Mouse (Mus musculus) urinary bladder, postnatal 0 days (tissue): ENCODE results near the gene Lrpap1. TPM values are rescaled to one million over a fixed set of nuclear protein-coding genes. Genes with fewer than 3 reads are reported as not detected.

ENCODE experiments used
- polyA plus RNA-seq: library from polyadenylated mRNA; unstranded; fragments of >200 nt; fragmentation: Nextera tagmentation; extraction: Ambion mirVana; gene quantifications from 2 replicates; pipeline ENCODE4 v1.2.1, GENCODE M21; 2015

The Lrpap1 gene
- 113 and 115 TPM in 2 replicates for polyA plus RNA-seq

DNA sequence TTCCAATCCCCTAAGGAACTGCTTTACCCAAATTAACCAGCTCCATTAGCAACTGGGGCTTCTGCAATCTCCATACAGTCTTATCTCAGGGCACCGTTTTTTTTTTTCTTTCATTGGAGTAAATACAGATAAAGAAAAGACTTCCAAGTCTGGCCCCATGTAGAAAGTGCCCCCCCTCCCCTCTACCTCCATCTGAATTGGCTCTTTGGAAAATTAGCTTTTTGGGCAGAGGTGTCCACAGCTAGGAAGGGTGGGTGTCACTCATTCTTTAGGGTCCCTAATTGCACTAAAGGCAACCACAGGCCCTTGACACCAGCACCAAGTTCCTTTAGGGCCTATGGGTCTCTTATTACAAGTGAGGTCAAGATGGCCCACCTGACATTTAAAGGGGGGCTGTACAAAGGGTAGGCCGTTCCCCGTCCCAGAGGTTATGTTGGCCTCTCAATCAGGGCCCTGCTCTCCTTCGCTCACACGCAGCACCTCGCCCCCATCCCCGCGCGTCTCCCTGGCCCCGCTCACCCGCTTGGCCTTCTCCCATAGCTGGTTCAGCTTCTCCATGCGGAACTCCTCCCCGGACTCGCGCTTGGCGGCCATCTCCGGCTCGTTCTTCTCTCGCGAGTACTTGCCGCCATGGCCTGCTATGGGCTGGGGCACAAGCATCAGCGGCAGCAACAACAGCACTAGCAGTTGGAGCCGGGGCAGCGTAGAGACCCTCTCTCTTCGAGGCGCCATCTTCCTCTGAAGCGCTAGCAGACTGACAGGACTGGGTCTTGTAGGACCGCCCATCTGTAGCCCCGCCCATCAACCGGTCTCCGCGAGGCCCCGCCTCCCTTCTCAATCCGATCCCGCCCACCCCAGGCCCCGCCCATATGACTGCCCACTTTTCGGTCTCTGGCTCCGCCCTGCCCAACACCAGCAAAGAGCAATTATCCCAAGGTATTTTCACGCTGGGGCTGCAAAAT lies at the start of gene Lrpap1:
Gene Lrpap1, minus strand, starts transcription at position 807 of the 962 bp plus-strand sequence.

DNA sequence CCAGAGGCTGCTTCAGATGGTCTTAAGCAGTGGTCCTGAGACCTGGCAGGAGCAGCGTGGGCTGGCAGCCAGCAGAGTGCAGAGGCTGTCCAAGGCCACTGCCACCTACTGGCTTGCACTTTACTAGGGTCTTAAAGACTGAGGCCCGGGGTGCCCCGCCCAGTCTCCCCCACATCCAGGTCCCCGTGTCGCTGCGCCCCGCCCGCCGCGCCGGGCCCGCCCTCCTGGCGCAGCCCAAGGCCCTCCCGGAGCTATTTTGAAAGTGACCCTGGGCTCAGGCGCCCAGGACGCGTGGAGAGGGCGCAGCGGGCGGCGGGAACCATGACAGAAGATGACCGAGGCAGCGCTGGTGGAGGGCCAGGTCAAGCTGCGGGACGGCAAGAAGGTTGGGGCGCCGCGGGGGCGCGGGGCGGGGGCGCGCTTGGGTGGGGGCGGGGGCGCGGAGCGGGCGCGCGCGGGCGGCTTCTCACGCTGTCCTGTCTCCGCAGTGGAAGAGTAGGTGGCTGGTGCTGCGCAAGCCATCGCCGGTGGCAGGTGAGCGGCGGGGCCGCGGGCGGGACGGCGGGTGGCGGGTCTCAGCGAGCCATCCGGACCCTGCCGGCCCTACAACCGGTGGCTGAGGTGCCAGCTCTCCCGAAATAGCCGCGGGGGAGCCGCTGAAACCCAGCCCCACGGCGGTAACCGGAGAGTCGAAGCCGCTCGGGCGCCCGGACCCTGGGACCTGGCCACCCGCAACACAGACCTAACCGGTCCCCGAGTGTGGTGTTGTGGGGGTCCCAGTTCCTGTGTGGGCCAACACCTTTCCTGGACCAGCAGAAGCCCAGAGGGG lies 48.7 kb downstream of the Lrpap1 start, which contains the start of gene Dok7:
Gene Dok7, plus strand, starts transcription at position 163 of the 829 bp plus-strand sequence.

Other genes with a start within 250 kb of the Lrpap1 start
- gene Msantd1, start 197.8 kb downstream of the Lrpap1 start, polyA plus RNA-seq = 0.16 and 0.30 TPM in 2 replicates
- 18.3 and 19.6 TPM in 2 replicates for gene Rgs12, start 156.3 kb downstream of the Lrpap1 start, polyA plus RNA-seq
- 0.71 and 1.0 TPM in 2 replicates for gene Hgfac, start 64.3 kb downstream of the Lrpap1 start, polyA plus RNA-seq
- gene Dok7, start 49.0 kb downstream of the Lrpap1 start, polyA plus RNA-seq = 0.48 and 0.76 TPM in 2 replicates
- gene Adra2c, start 172.6 kb upstream of the Lrpap1 start, polyA plus RNA-seq = 0.07 TPM in 1 of 2 replicates, not detected in the other